Mouse (Mus musculus) limb, embryonic 12.5 days (tissue): ENCODE data around the gene Dgkg. TPM values are rescaled to one million over a fixed set of nuclear protein-coding genes. Genes with fewer than 3 reads are reported as not detected.

ENCODE experiments used
- ATAC-seq: fragments of 200-750 bp; cut with Nextera tagmentation; 2 replicates; pipeline ENCODE4 v1.8.0; 2017; ENCODE audit warnings: low read depth, moderate TSS enrichment; ENCODE audit not compliant: insufficient number of reproducible peaks, insufficient read depth, low FRiP score, low TSS enrichment
- H3K27ac ChIP-seq: fragments of 300-500 bp; sonication (generic); 2 replicates; pipeline ENCODE4 v1.5.1; 2016; ENCODE audit warnings: mild to moderate bottlenecking, moderate library complexity
- H3K27me3 ChIP-seq: fragments of 300-500 bp; sonication (generic); 2 replicates; pipeline ENCODE4 v1.6.1; 2016; ENCODE audit warnings: mild to moderate bottlenecking, moderate library complexity
- H3K36me3 ChIP-seq: fragments of 300-500 bp; sonication (generic); 2 replicates; pipeline ENCODE4 v1.6.1; 2016; ENCODE audit warnings: mild to moderate bottlenecking, moderate library complexity
- H3K4me1 ChIP-seq: fragments of 300-500 bp; sonication (generic); replicated peaks from 2 replicates; pipeline ENCODE4 v1.6.1; 2016
- H3K4me2 ChIP-seq: fragments of 300-500 bp; sonication (generic); 2 replicates; pipeline ENCODE4 v1.6.1; 2016; ENCODE audit warnings: mild to moderate bottlenecking, moderate library complexity
- H3K4me3 ChIP-seq: fragments of 300-500 bp; sonication (generic); replicated peaks from 2 replicates; pipeline ENCODE4 v1.5.1; 2016; ENCODE audit warnings: mild to moderate bottlenecking
- H3K9ac ChIP-seq: fragments of 300-500 bp; sonication (generic); replicated peaks from 2 replicates; pipeline ENCODE4 v1.6.1; 2016; ENCODE audit warnings: mild to moderate bottlenecking, moderate library complexity
- H3K9me3 ChIP-seq: fragments of 300-500 bp; sonication (generic); 2 replicates; pipeline ENCODE4 v1.6.1; 2016; ENCODE audit warnings: mild to moderate bottlenecking, moderate library complexity
- WGBS: fragments of 180-500 bp; shearing (Covaris S2); methylation state at CpG from one replicate; pipeline ENCODE4 v1.1.7; 2016; 5-methylcytosine and 5-hydroxymethylcytosine counted together
- polyA plus RNA-seq: library from polyadenylated mRNA; unstranded; fragments of >200 nt; fragmentation: Nextera tagmentation; extraction: Ambion mirVana; gene quantifications from 2 replicates; pipeline ENCODE4 v1.2.1, GENCODE M21; 2016

Gene Dgkg
- polyA plus RNA-seq, 1 experiment from 2014 or later, result 0.30 TPM

GRCm38 (mm10) chr16:22621299-22621920 is 35.6 kb downstream of the Dgkg start:
- no peaks in the 10 kb centered on the region for H3K36me3 ChIP-seq
- H3K4me3 ChIP-seq, result no peak overlapping the region
- H3K9ac ChIP-seq, result no peak overlapping the region
- H3K27ac ChIP-seq, result no peak overlapping the region
- no peak for ATAC-seq
- H3K9me3 ChIP-seq, result no peaks in the 10 kb centered on the region
- WGBS, result 84% methylated on average over 13 of the region's 13 CpGs
- H3K4me2 ChIP-seq, result no peak overlapping the region
- peaks cover 10% of the 10 kb centered on the region for H3K4me1 ChIP-seq
- no peaks in the 10 kb centered on the region for H3K27me3 ChIP-seq

- H3K4me2 ChIP-seq, result no peak overlapping the region
- 80% methylated on average over 8 of the region's 8 CpGs for WGBS
These were observed 38.5 kb downstream of the Dgkg start for GRCm38 (mm10) chr16:22618424-22619056.

GRCm38 (mm10) chr16:22615805-22616204 is 41.2 kb downstream of the Dgkg start:
- Histone ChIP-seq H3K27ac (no peak overlapping the region), H3K4me2 (no peak overlapping the region), H3K4me3 (no peak overlapping the region), H3K4me1 (0 out of 2 replicates have a peak, but pooled peaks cover 5% of the 10 kb centered on the region), H3K27me3 (no peaks in the 10 kb centered on the region), H3K9me3 (no peaks in the 10 kb centered on the region), H3K36me3 (no peaks in the 10 kb centered on the region), H3K9ac (no peak overlapping the region)
- ATAC-seq, result no peak
- WGBS, result 90% methylated on average over 4 of the region's 4 CpGs

More at GRCm38 (mm10) chr16:22618424-22619056, 38.5 kb downstream of the Dgkg start:
- no peaks in the 10 kb centered on the region for H3K9me3 ChIP-seq
- no peak for ATAC-seq
- H3K27ac ChIP-seq, result no peak overlapping the region
- no peak overlapping the region for H3K9ac ChIP-seq
- H3K27me3 ChIP-seq, result no peaks in the 10 kb centered on the region
- H3K4me1 ChIP-seq, result peaks cover 10% of the 10 kb centered on the region
- H3K4me3 ChIP-seq, result no peak overlapping the region
- H3K36me3 ChIP-seq, result no peaks in the 10 kb centered on the region

GRCm38 (mm10) chr16:22613186-22614073 is 43.6 kb downstream of the Dgkg start:
- Histone ChIP-seq H3K4me1 (0 out of 2 replicates have a peak, but pooled peaks cover 5% of the 10 kb centered on the region), H3K27ac (no peak overlapping the region), H3K9ac (no peak overlapping the region), H3K4me3 (no peak overlapping the region), H3K27me3 (no peaks in the 10 kb centered on the region), H3K36me3 (no peaks in the 10 kb centered on the region), H3K4me2 (no peak overlapping the region), H3K9me3 (no peaks in the 10 kb centered on the region)
- ATAC-seq, result no peak
- WGBS, result 38% methylated on average over 9 of the region's 9 CpGs

- H3K9ac ChIP-seq, result no peak overlapping the region
- H3K4me3 ChIP-seq, result no peak overlapping the region
- H3K36me3 ChIP-seq, result no peaks in the 10 kb centered on the region
- no peak overlapping the region for H3K4me2 ChIP-seq
- H3K9me3 ChIP-seq, result no peaks in the 10 kb centered on the region
- no peak overlapping the region for H3K27ac ChIP-seq
- 30% methylated on average over 6 of the region's 6 CpGs for WGBS
- no peaks in the 10 kb centered on the region; the same call in 1 of the 2 replicates for H3K4me1 ChIP-seq
- no peaks in the 10 kb centered on the region for H3K27me3 ChIP-seq
- ATAC-seq, result no peak
These were observed 49.0 kb downstream of the Dgkg start for GRCm38 (mm10) chr16:22608046-22608445.

- WGBS, result 90% methylated on average over 4 of the region's 4 CpGs
- H3K4me1 ChIP-seq, result no peaks in the 10 kb centered on the region; the same call in 1 of the 2 replicates
- H3K9me3 ChIP-seq, result no peaks in the 10 kb centered on the region
- H3K27me3 ChIP-seq, result no peaks in the 10 kb centered on the region
- ATAC-seq, result no peak
- no peak overlapping the region for H3K27ac ChIP-seq
- no peaks in the 10 kb centered on the region for H3K36me3 ChIP-seq
- no peak overlapping the region for H3K4me3 ChIP-seq
- H3K4me2 ChIP-seq, result no peak overlapping the region
- H3K9ac ChIP-seq, result no peak overlapping the region
These were observed 50.0 kb downstream of the Dgkg start for GRCm38 (mm10) chr16:22606989-22607388.

- H3K27ac ChIP-seq, result no peak overlapping the region
- no peaks in the 10 kb centered on the region for H3K27me3 ChIP-seq
- 79% methylated on average over 9 of the region's 9 CpGs for WGBS
- no peaks in the 10 kb centered on the region for H3K4me1 ChIP-seq
- H3K9ac ChIP-seq, result no peak overlapping the region
- no peak overlapping the region for H3K4me2 ChIP-seq
- no peak for ATAC-seq
- H3K9me3 ChIP-seq, result no peaks in the 10 kb centered on the region
- H3K4me3 ChIP-seq, result no peak overlapping the region
- H3K36me3 ChIP-seq, result no peaks in the 10 kb centered on the region
These were observed 54.6 kb downstream of the Dgkg start for GRCm38 (mm10) chr16:22602399-22602798.

GRCm38 (mm10) chr16:22601756-22602155 is 55.3 kb downstream of the Dgkg start:
- H3K27me3 ChIP-seq, result no peaks in the 10 kb centered on the region
- H3K9me3 ChIP-seq, result no peaks in the 10 kb centered on the region
- H3K27ac ChIP-seq, result no peak overlapping the region
- H3K4me2 ChIP-seq, result no peak overlapping the region
- ATAC-seq, result no peak
- 84% methylated on average over 3 of the region's 3 CpGs for WGBS
- no peaks in the 10 kb centered on the region for H3K36me3 ChIP-seq
- no peak overlapping the region for H3K9ac ChIP-seq
- no peak overlapping the region for H3K4me3 ChIP-seq
- H3K4me1 ChIP-seq, result no peaks in the 10 kb centered on the region

GRCm38 (mm10) chr16:22600108-22600699 is 56.8 kb downstream of the Dgkg start:
- H3K4me2 ChIP-seq, result no peak overlapping the region
- H3K27me3 ChIP-seq, result no peaks in the 10 kb centered on the region
- 92% methylated on average over 4 of the region's 4 CpGs for WGBS
- no peak for ATAC-seq
- H3K27ac ChIP-seq, result no peak overlapping the region
- no peak overlapping the region for H3K9ac ChIP-seq
- no peaks in the 10 kb centered on the region for H3K9me3 ChIP-seq
- no peak overlapping the region for H3K4me3 ChIP-seq
- no peaks in the 10 kb centered on the region for H3K36me3 ChIP-seq
- no peaks in the 10 kb centered on the region for H3K4me1 ChIP-seq

- Histone ChIP-seq H3K9ac (no peak overlapping the region), H3K4me1 (no peaks in the 10 kb centered on the region), H3K4me3 (no peak overlapping the region), H3K4me2 (no peak overlapping the region), H3K27me3 (no peaks in the 10 kb centered on the region), H3K27ac (no peak overlapping the region), H3K9me3 (no peaks in the 10 kb centered on the region), H3K36me3 (no peaks in the 10 kb centered on the region)
- WGBS, result 86% methylated on average over 6 of the region's 6 CpGs
- no peak for ATAC-seq
These were observed 58.3 kb downstream of the Dgkg start for GRCm38 (mm10) chr16:22598741-22599140.

- H3K27ac ChIP-seq, result no peak overlapping the region
- 87% methylated on average over 1 of the region's 1 CpGs for WGBS
- H3K9me3 ChIP-seq, result no peaks in the 10 kb centered on the region
- H3K4me1 ChIP-seq, result no peaks in the 10 kb centered on the region
- no peak overlapping the region for H3K4me3 ChIP-seq
- H3K36me3 ChIP-seq, result no peaks in the 10 kb centered on the region
- H3K4me2 ChIP-seq, result no peak overlapping the region
- H3K9ac ChIP-seq, result no peak overlapping the region
- H3K27me3 ChIP-seq, result no peaks in the 10 kb centered on the region
- ATAC-seq, result no peak
These were observed 60.6 kb downstream of the Dgkg start for GRCm38 (mm10) chr16:22596394-22596793.
